7 mouse cellular contexts compared by ENCODE assay signal in genomic region chr19:23959870-23960269, GRCm38 (mm10).
DNase-seq lines count a peak whose midpoint lies in the region; ATAC-seq lines count a peak whose summit lies in the region.

No protein-coding gene starts in this region.

- no peaks in the 10 kb centered on the region for H3K36me3 ChIP-seq in heart, embryonic 11.5 days (ENCODE audit: control insufficient read depth, insufficient read depth, low read length)
- H3K36me3 ChIP-seq in forebrain, embryonic 10.5 days (replicated peaks) = no peaks in the 10 kb centered on the region

- WGBS in heart, embryonic 11.5 days (ENCODE audit: insufficient replicate concordance) = 60% methylated on average over 7 of the region's 7 CpGs
- 58% methylated on average over 7 of the region's 7 CpGs for WGBS in forebrain, embryonic 10.5 days

- H3K4me3 ChIP-seq in heart, embryonic 11.5 days (ENCODE audit: low read depth, low read length) = no peak overlapping the region
- no peak overlapping the region for H3K4me3 ChIP-seq in forebrain, embryonic 10.5 days

- H3K9me3 ChIP-seq in heart, embryonic 11.5 days (replicated peaks; ENCODE audit: control insufficient read depth, low read length) = no peaks in the 10 kb centered on the region
- H3K9me3 ChIP-seq in forebrain, embryonic 10.5 days = no peaks in the 10 kb centered on the region

- intact Hi-C loops in heart, postnatal 10 days (cut with DNase I) = loop anchor here (5.0 to 10.0 kb wide), 5 partner anchors 203 to 588 kb away; partner anchors contain the start of gene Apba1

- H3K9ac ChIP-seq in heart, embryonic 11.5 days (ENCODE audit: low read depth, low read length) = no peak overlapping the region

- DNase-seq in heart, postnatal 10 days = peak; percentile 25 to 30
- peak; percentile 33 for DNase-seq in 3T3-L1 (ENCODE audit: low read depth, low spot score)
- DNase-seq in forebrain, embryonic 10.5 days (ENCODE audit: extremely low spot score, low spot score) = no peak
- peak; percentile 11 to 52 for DNase-seq in kidney, postnatal 25 days
- DNase-seq in spleen, postnatal 14 days (ENCODE audit: low spot score in 2 of 2) = no peak
- no peak for DNase-seq in urinary bladder, adult 18-20 months (ENCODE audit: low spot score in 2 of 2)

- H3K27ac ChIP-seq in heart, embryonic 11.5 days (ENCODE audit: low read depth, low read length) = no peak overlapping the region
- peak overlapping the region; percentile 64 for H3K27ac ChIP-seq in forebrain, embryonic 10.5 days

- no peaks in the 10 kb centered on the region for H3K27me3 ChIP-seq in heart, embryonic 11.5 days (ENCODE audit: control insufficient read depth, insufficient read depth, low read length)
- H3K27me3 ChIP-seq in forebrain, embryonic 10.5 days (ENCODE audit: poor library complexity, severe bottlenecking) = peaks cover 9% of the 10 kb centered on the region

- H3K4me1 ChIP-seq in heart, embryonic 11.5 days (ENCODE audit: control insufficient read depth, insufficient read depth, low read length) = peaks cover 16% of the 10 kb centered on the region
- peaks cover 38% of the 10 kb centered on the region for H3K4me1 ChIP-seq in forebrain, embryonic 10.5 days

- H3K4me2 ChIP-seq in heart, embryonic 11.5 days = no peak overlapping the region

- no peak for ATAC-seq in heart, embryonic 11.5 days (replicated peaks; ENCODE audit: insufficient number of reproducible peaks, low FRiP score, low TSS enrichment)

Comparison
In these comparisons a context has a peak if more than half of its experiments do, and no peak if none do; other contexts are left out.
1. DNase-seq: peak in heart, postnatal 10 days (2 of 2), 3T3-L1 (single experiment) and kidney, postnatal 25 days (2 of 2); none in forebrain, embryonic 10.5 days (single experiment), spleen, postnatal 14 days (0 of 2) and urinary bladder, adult 18-20 months (0 of 2).